In the genomic region with DNA sequence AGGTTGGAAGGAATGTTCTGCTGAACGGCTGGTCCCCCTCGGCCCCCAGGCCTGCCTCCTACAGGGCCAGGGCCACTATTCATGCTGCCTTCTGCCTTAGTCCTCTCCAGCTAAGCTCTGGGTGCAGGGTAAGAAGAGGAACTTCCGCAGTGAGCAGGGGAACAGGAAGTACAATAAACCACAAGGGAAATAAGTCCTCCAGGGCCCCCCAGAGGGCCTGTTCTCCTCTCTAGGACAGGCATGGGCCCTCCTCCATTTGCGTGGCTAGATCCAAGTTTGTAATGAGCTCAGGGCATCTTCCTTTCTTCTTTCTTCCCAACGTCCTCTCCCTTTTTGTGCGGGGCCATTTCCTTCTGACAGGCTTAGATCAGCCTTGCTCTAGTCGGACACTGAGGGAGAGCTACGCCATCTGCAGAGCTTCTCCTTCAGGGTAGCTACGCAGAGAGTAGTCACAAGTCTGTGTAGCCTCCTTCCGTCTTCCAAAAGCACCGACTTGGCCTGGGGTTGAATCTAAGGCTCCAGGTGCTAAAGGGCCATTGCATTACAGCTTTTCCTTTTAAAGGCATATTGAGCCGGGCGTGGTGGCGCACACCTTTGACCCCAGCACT, we compare ENCODE assay signal across 9 mouse cellular contexts. TPM values are rescaled to one million over a fixed set of nuclear protein-coding genes. Genes with fewer than 3 reads are reported as not detected.
DNase-seq lines count a peak whose midpoint lies in the region; ATAC-seq and TF ChIP-seq lines count a peak whose summit lies in the region.
"Had no signal": no experiment of that assay in that cellular context is flagged by ENCODE, and none has a peak within 500 bp of the region (broad histone marks: within the 10 kb centered on the region; RNA-seq: fewer than 3 reads in every experiment).

A gene (minus strand): TSS at position 153 of the 608 bp plus-strand sequence.

- intact Hi-C loops in left cerebral cortex, postnatal 10 days (cut with DNase I): no loop called here

- H3K27ac ChIP-seq in hindbrain, postnatal 0 days: no peak within 1 kb of the TSS
- H3K27ac ChIP-seq in hindbrain, embryonic 14.5 days: no peak within 1 kb of the TSS
- H3K27ac ChIP-seq in heart, embryonic 15.5 days: no peak within 1 kb of the TSS
- no peak within 1 kb of the TSS for H3K27ac ChIP-seq in hindbrain, embryonic 12.5 days

- 85% methylated on average over 14 of the region's 14 CpGs for WGBS in hindbrain, postnatal 0 days
- WGBS in hindbrain, embryonic 14.5 days: 86% methylated on average over 14 of the region's 14 CpGs
- WGBS in heart, embryonic 15.5 days: 78% methylated on average over 14 of the region's 14 CpGs
- WGBS in hindbrain, embryonic 12.5 days: 77% methylated on average over 14 of the region's 14 CpGs

- no peak within 1 kb of the TSS for H3K9ac ChIP-seq in hindbrain, postnatal 0 days (replicated peaks; ENCODE audit: low read length)
- no peak within 1 kb of the TSS for H3K9ac ChIP-seq in hindbrain, embryonic 14.5 days
- no peak within 1 kb of the TSS for H3K9ac ChIP-seq in heart, embryonic 15.5 days
- H3K9ac ChIP-seq in hindbrain, embryonic 12.5 days: no peak within 1 kb of the TSS

- TF ChIP-seq CTCF in hindbrain, postnatal 0 days (IDR thresholded peaks at IDR 0.05; ENCODE audit: low read depth): no peak

- peak; percentile 1 for DNase-seq in hindbrain, postnatal 0 days (ENCODE audit: low spot score)
- no peak for DNase-seq in hindbrain, embryonic 14.5 days (ENCODE audit: low spot score)
- DNase-seq in lung, postnatal 4 days: peak; percentile 27 to 33
- DNase-seq in thymus, postnatal 10 days (ENCODE audit: low spot score in 2 of 2): peak; percentile 45 to 54
- DNase-seq in left cerebral cortex, postnatal 10 days (ENCODE audit: extremely low spot score in 1 of 2, low spot score in 2 of 2): no peak
- no peak for DNase-seq in cerebellum, postnatal 36 days

- no peak for ATAC-seq in hindbrain, postnatal 0 days
- ATAC-seq in hindbrain, embryonic 14.5 days (ENCODE audit: low FRiP score): no peak
- ATAC-seq in heart, embryonic 15.5 days (replicated peaks; ENCODE audit: insufficient number of reproducible peaks, insufficient read depth, low FRiP score, low read depth): no peak
- no peak for ATAC-seq in hindbrain, embryonic 12.5 days (ENCODE audit: low FRiP score)

- no peak within 1 kb of the TSS for H3K4me3 ChIP-seq in hindbrain, postnatal 0 days (ENCODE audit: low read length)
- H3K4me3 ChIP-seq in hindbrain, embryonic 14.5 days (replicated peaks; ENCODE audit: low read length): no peak within 1 kb of the TSS
- H3K4me3 ChIP-seq in heart, embryonic 15.5 days: 0 out of 2 replicates have a peak within 1 kb of the TSS, but pooled peaks have one; percentile 5
- H3K4me3 ChIP-seq in hindbrain, embryonic 12.5 days: no peak within 1 kb of the TSS

- H3K4me2 ChIP-seq in hindbrain, postnatal 0 days (ENCODE audit: low read depth, low read length): no peak within 1 kb of the TSS
- no peak within 1 kb of the TSS for H3K4me2 ChIP-seq in hindbrain, embryonic 14.5 days (replicated peaks)
- H3K4me2 ChIP-seq in heart, embryonic 15.5 days: no peak within 1 kb of the TSS
- no peak within 1 kb of the TSS for H3K4me2 ChIP-seq in hindbrain, embryonic 12.5 days (replicated peaks)
- H3K4me2 ChIP-seq: midbrain, embryonic 11.5 days had no signal

- H3K27me3 ChIP-seq in hindbrain, postnatal 0 days (ENCODE audit: insufficient read depth, low read length): no peaks in the 10 kb centered on the region
- no peaks in the 10 kb centered on the region for H3K27me3 ChIP-seq in hindbrain, embryonic 14.5 days (ENCODE audit: control insufficient read depth, insufficient read depth, low read length)
- H3K27me3 ChIP-seq in heart, embryonic 15.5 days: no peaks in the 10 kb centered on the region
- no peaks in the 10 kb centered on the region for H3K27me3 ChIP-seq in hindbrain, embryonic 12.5 days

- H3K9me3 ChIP-seq in hindbrain, postnatal 0 days (ENCODE audit: low read length): no peaks in the 10 kb centered on the region
- no peaks in the 10 kb centered on the region for H3K9me3 ChIP-seq in hindbrain, embryonic 14.5 days (ENCODE audit: control insufficient read depth, low read length)
- H3K9me3 ChIP-seq in heart, embryonic 15.5 days (replicated peaks): no peaks in the 10 kb centered on the region
- H3K9me3 ChIP-seq in hindbrain, embryonic 12.5 days (replicated peaks): peaks cover 3% of the 10 kb centered on the region; the same call in 1 of the 2 replicates

- H3K36me3 ChIP-seq in hindbrain, postnatal 0 days (ENCODE audit: insufficient read depth, low read length): no peaks in the 10 kb centered on the region
- H3K36me3 ChIP-seq in hindbrain, embryonic 14.5 days (replicated peaks; ENCODE audit: control insufficient read depth, insufficient read depth): no peaks in the 10 kb centered on the region
- H3K36me3 ChIP-seq in heart, embryonic 15.5 days: no peaks in the 10 kb centered on the region
- H3K36me3 ChIP-seq in hindbrain, embryonic 12.5 days: no peaks in the 10 kb centered on the region

- H3K4me1 ChIP-seq in hindbrain, postnatal 0 days (ENCODE audit: insufficient read depth, low read length): no peaks in the 10 kb centered on the region
- H3K4me1 ChIP-seq in hindbrain, embryonic 14.5 days (replicated peaks; ENCODE audit: control insufficient read depth, insufficient read depth, low read length): no peaks in the 10 kb centered on the region
- no peaks in the 10 kb centered on the region for H3K4me1 ChIP-seq in heart, embryonic 15.5 days (replicated peaks)
- no peaks in the 10 kb centered on the region for H3K4me1 ChIP-seq in hindbrain, embryonic 12.5 days

RNA-seq across cellular contexts. Expression of the gene that starts here (rescaled TPM):
- total RNA-seq in hindbrain, postnatal 0 days (2014; rRNA removed): 0.11 and 0.99 TPM in 2 replicates
- polyA plus RNA-seq in hindbrain, postnatal 0 days (2015; fragmentation: Nextera tagmentation; extraction: Ambion mirVana): 0.11 and 0.16 TPM in 2 replicates
- polyA plus RNA-seq in hindbrain, embryonic 14.5 days (2014; fragmentation: Nextera tagmentation; extraction: Ambion mirVana): 0.13 and 0.32 TPM in 2 replicates
- polyA plus RNA-seq in heart, embryonic 15.5 days (2015; fragmentation: Nextera tagmentation; extraction: Ambion mirVana): 0.39 and 1.1 TPM in 2 replicates
- polyA plus RNA-seq in hindbrain, embryonic 12.5 days (2016; fragmentation: Nextera tagmentation; extraction: Ambion mirVana): 0.21 TPM in 1 of 2 replicates, not detected in the other
- 1 to 10 TPM; 1.4 to 1.5 TPM for total RNA-seq in left cerebral cortex, postnatal 10 days (2021)

Comparison
In these comparisons a context has a peak if more than half of its experiments do, and no peak if none do; other contexts are left out.
1. Peak in DNase-seq in hindbrain, postnatal 0 days; RNA of the gene not detected or under 1 TPM.
2. DNase-seq: peak in lung, postnatal 4 days (2 of 2) and thymus, postnatal 10 days (2 of 2); none in hindbrain, embryonic 14.5 days (single experiment), left cerebral cortex, postnatal 10 days (0 of 2) and cerebellum, postnatal 36 days (0 of 2).